Mouse (Mus musculus) kidney, postnatal 36 days (tissue): ENCODE measurements at regions not wholly inside any gene's neighbourhood (a gene's known extent, or its start where the extent isn't known, plus 50 kb on each side); places are given as distances from the start of the nearest gene placed in this dataset.

Experiments
- DNase-seq, 2 experiments: peaks; one replicate each; pipeline ENCODE4 v3.0.0; 2021 to 2022; ENCODE audit warnings: mixed read lengths in 2 of 2

DNA sequence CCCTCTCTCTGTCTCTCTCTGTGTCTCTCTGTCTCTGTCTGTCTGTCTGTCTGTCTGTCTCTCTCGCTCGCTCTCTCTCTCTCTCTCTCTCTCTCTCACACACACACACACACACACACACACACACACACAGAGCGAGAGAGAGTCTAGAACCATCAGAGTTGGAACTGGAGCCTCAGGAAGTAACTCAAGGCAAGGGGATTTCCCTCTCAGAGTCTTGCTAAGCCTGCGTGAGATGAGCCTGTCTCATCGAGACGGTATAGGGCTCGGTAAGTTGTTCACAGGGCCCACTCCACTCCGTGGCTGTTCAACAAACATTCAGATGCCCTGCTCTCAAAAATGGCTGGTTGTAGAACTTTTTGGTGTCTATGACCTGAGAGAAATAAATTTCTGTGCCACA is 405.4 kb downstream of the Sox9 start:
- DNase-seq, result no peak

GRCm38 (mm10) chr11:113188263-113188920 is 406.4 kb downstream of the Sox9 start:
- DNase-seq, result no peak

- DNase-seq, result no peak
Measured at GRCm38 (mm10) chr11:113190006-113190405, 408.0 kb downstream of the Sox9 start.

DNA sequence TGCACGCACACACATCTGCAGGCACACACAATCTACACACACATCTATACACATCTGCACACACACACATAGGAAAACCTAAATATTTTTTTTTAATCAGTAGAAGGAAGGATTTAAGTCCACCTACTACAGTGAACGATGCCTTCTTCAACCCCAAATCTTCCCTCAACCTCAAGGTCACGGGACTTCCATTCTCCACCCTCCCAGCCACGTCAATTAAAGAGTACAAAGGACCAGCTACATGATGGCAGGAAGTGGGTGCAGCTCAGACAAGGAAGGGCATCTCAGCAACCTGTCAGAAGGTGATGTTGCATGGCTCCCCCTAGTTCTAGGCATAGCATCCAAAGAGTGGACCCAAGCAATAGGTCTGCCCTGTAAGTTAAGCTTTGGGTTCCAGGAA is 408.5 kb downstream of the Sox9 start:
- no peak for DNase-seq

GRCm38 (mm10) chr11:113191006-113191405 is 409.0 kb downstream of the Sox9 start:
- no peak for DNase-seq

DNA sequence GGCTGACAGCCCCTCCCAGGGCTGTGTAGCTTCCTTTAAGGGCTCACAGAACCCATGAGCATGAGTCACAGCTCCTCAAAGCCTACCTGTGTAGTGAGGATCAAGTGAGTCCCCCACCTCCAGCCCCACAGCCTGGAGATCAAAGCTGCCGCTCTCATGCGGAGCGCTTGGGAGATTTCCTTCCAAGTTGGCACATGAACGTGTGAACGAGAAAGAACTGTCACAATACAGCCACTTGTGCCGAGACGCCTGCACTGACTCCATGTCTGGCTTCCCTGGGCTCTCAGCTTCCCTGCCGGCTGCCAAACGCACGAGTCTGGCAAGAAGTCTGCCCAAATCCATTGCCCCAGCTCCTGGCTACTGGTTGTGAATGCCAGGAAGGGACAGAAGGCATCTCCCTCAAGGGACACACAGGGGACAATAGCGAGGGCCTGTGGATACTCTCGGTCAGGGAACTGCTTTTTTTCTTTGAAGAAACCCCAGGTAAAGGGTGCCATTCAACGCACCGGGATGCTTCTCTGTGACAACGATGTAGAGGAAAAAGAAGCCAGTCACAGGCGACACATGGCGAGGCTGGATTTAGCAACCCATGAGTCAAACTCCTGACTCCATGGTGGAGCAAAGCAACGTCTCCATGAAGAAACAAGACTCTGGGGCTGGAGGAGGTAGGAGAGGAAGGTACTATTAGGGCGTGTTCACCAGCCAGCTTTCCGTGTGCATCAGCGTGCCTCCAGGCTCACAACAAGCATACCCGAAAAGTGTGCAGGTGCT is 410.2 kb downstream of the Sox9 start:
- no peak for DNase-seq

GRCm38 (mm10) chr11:113194144-113194827 is 412.3 kb downstream of the Sox9 start:
- DNase-seq, result no peak
